Mouse (Mus musculus) heart, postnatal 0 days (tissue): ENCODE measurements around the gene Glcci1.

Experiments used
- CTCF ChIP-seq: IDR thresholded peaks from 2 replicates; pipeline ENCODE4 v1.5.1; 2016; ENCODE audit warnings: antibody characterized with exemption, control low read depth, low read depth
- EP300 ChIP-seq: IDR thresholded peaks from 2 replicates; pipeline ENCODE4 v1.6.1; 2016; ENCODE audit warnings: antibody characterized with exemption, low read depth

DNA sequence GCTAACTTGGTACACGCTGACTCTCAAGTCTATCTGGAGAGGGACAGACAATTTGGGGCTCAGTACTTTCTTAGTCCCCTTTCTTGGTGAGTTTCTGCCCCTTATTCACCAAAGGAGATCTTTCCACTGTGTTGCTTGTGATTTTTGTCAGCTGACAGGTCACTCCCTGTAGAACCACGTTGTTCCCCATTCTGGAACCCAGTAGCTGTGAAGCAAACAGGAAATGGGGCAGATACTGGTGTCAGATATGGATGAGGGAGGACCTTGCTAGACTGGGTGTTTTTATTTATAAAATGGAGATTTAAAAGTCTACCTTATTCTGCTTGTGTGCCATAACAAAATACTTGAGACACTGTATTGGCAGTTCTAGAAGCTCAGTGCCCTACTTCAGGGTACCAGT is 108.0 kb downstream of the Glcci1 start:
- no peak for TF ChIP-seq CTCF
- TF ChIP-seq EP300 = no peak
